Mouse (Mus musculus) cerebellum, adult 2 months (tissue): Measurements from ENCODE around the gene Borcs7. TPM values are rescaled to one million over a fixed set of nuclear protein-coding genes. Genes with fewer than 3 reads are reported as not detected.

Experiments used
- DNase-seq, 2 experiments: peaks; one replicate each; pipeline ENCODE4 v3.0.0; 2021
- H3K27ac ChIP-seq: fragments of 200-500 bp; 2 replicates; pipeline ENCODE4 v1.5.1; 2012; ENCODE audit warnings: low read length, control low read depth, inconsistent platforms; ENCODE audit not compliant: insufficient read depth
- H3K27me3 ChIP-seq: fragments of 200-500 bp; 2 replicates; pipeline ENCODE4 v1.6.1; 2012; ENCODE audit warnings: inconsistent platforms, mild to moderate bottlenecking, low read length, moderate library complexity; ENCODE audit not compliant: control insufficient read depth, insufficient read depth
- H3K4me1 ChIP-seq: fragments of 200-500 bp; 2 replicates; pipeline ENCODE4 v1.6.1; 2011; ENCODE audit warnings: low read length; ENCODE audit not compliant: control insufficient read depth, insufficient read depth
- H3K4me3 ChIP-seq: fragments of 200-500 bp; replicated peaks from 2 replicates; pipeline ENCODE3; 2011; ENCODE audit warnings: mild to moderate bottlenecking, low read depth, low read length, control low read depth; ENCODE audit not compliant: insufficient read depth
- CTCF ChIP-seq: fragments of 200-500 bp; IDR thresholded peaks from 2 replicates; pipeline ENCODE4 v1.5.1; 2011; ENCODE audit warnings: low read depth, mild to moderate bottlenecking, control low read depth, low read length, moderate library complexity, borderline replicate concordance; ENCODE audit not compliant: insufficient read depth
- POLR2A ChIP-seq: fragments of 200-500 bp; IDR thresholded peaks from 2 replicates; pipeline ENCODE4 v1.6.1; 2011; ENCODE audit warnings: low read length, control low read depth, borderline replicate concordance; ENCODE audit not compliant: insufficient read depth
- WGBS: fragments of 180-500 bp; shearing (Covaris S2); methylation state at CpG from one replicate; pipeline ENCODE4 v1.1.7; 2018; 5-methylcytosine and 5-hydroxymethylcytosine counted together
- polyA plus RNA-seq: library from polyadenylated mRNA; depleted of rRNA; stranded (reverse); fragments of >200 nt; gene quantifications from 2 replicates; pipeline ENCODE4 v1.2.3, GENCODE M21; 2012; rRNA removed

Borcs7 gene
- polyA plus RNA-seq, 1 experiment = 19.0 TPM

DNA sequence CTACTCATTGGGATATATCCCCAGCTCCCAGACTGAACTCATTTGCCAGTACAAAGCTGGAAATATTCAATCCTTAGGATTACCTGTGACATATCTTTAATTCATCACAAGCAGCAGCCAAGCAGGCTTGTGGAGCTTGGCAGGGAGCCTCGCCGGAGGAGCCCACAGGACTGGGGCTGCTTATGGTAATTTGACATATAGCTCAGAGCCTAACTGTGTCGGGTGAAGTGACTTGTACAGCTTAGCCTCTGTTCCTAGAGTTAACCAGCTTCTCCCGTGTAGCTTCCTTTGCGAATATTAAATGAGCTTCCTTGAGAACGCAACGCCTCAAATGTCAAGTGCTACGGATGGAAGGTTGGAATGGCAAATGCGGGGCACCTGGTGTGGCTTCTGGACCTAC lies 55.0 kb downstream of the Borcs7 start:
- Histone ChIP-seq H3K4me1 (no peaks in the 10 kb centered on the region), H3K4me3 (no peak overlapping the region), H3K27me3 (no peaks in the 10 kb centered on the region), H3K27ac (no peak overlapping the region)
- no peak for DNase-seq
- TF ChIP-seq POLR2A (no peak), CTCF (no peak)
- 63% methylated on average over 9 of the region's 9 CpGs for WGBS

DNA sequence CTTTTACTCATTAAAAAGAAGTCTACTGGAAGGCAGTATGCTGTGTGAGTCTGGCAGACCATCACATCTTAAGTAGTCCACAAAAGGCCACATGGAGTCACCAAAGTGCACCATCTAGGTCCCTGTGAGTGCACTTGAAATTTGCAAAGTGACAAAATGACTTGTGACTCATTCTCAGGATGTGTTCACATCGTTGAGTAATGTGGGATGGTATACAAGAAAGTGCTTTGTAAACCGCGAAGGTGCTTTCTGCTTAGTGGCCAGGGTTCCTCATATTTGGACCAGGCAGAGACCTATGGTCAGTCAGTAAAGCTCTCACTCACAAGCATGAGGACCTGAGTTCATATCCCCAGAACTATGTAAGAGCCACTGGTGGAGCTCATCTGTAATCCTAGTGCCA lies 58.1 kb downstream of the Borcs7 start:
- H3K27ac ChIP-seq = no peak overlapping the region
- 87% methylated on average over 3 of the region's 3 CpGs for WGBS

DNA sequence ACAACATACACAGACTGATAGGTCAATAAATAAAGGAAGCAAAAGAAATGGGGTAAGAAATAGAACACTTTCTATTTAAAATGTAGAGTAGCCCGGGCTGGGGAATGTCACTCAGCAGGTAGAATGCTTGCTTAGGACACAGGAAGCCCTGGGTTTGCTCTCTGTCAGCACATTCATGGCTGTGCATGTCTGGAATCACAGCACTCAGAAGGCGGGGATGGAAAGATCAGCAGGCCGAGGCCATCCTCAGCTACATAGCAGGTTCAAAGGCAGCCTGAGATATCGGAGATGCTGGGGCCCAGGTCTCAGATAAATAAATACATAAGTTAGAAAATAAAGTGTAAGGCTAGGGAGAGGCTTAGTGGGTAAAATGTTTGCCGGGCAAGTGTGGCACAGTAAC lies 62.5 kb downstream of the Borcs7 start:
- TF ChIP-seq POLR2A (no peak), CTCF (no peak)
- 89% methylated on average over 5 of the region's 5 CpGs for WGBS
- no peak overlapping the region for H3K27ac ChIP-seq
- no peaks in the 10 kb centered on the region for H3K4me1 ChIP-seq
- no peak overlapping the region for H3K4me3 ChIP-seq
- DNase-seq = no peak
- H3K27me3 ChIP-seq = no peaks in the 10 kb centered on the region

More for the DNA sequence above, 58.1 kb downstream of the Borcs7 start:
- Histone ChIP-seq H3K4me1 (no peaks in the 10 kb centered on the region), H3K27me3 (no peaks in the 10 kb centered on the region), H3K4me3 (no peak overlapping the region)
- TF ChIP-seq CTCF (no peak), POLR2A (no peak)
- no peak for DNase-seq

Other genes with a start within 250 kb of the Borcs7 start
- gene Trim8, start 188.2 kb upstream of the Borcs7 start, polyA plus RNA-seq = 40.3 and 43.4 TPM in 2 replicates
- gene Arl3, start 116.7 kb upstream of the Borcs7 start, polyA plus RNA-seq = 205 and 227 TPM in 2 replicates
- 7.0 and 7.7 TPM in 2 replicates for gene Sfxn2, start 116.5 kb upstream of the Borcs7 start, polyA plus RNA-seq
- gene Wbp1l, start 90.8 kb upstream of the Borcs7 start, polyA plus RNA-seq = 24.9 and 28.3 TPM in 2 replicates
- 0.06 and 0.08 TPM in 2 replicates for gene Cyp17a1, start 16.7 kb upstream of the Borcs7 start, polyA plus RNA-seq
- gene As3mt, start 17.6 kb downstream of the Borcs7 start, polyA plus RNA-seq = 16.5 and 16.8 TPM in 2 replicates
- gene Cnnm2, start 71.7 kb downstream of the Borcs7 start, polyA plus RNA-seq = 31.2 and 31.4 TPM in 2 replicates